Mouse (Mus musculus): ENCODE measurements around the gene D630023F18Rik.

DNA sequence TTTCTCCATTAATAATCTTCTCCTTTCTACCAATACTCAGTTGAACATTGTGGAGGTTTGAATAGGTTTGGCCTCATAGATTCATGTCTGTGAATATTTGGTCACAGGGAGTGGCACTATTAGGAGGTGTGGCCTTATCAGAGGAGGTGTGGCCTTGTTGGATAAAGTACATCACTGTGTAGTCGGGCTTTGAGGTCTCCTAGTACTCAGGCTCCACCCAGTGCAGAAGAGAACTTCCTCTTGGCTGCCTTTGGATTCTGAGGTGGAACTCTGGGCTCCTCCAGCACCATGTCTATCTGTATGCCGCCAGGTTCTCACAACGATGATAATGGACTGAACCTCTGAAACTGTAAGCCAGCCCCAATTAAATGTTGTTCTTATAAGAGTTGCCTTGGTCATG is 26.1 kb downstream of the D630023F18Rik start:
- TF ChIP-seq POLR2A (IDR thresholded peaks at IDR 0.05; ENCODE audit: insufficient read length, low read depth): no peak
- no peak for TF ChIP-seq MAX (IDR thresholded peaks at IDR 0.05; ENCODE audit: low read depth)
- TF ChIP-seq POLR2AphosphoS2 (IDR thresholded peaks at IDR 0.05; ENCODE audit: insufficient read length, low read depth): no peak
- TF ChIP-seq TCF12 (IDR thresholded peaks at IDR 0.05; ENCODE audit: insufficient read depth, poor library complexity, severe bottlenecking): no peak
- no peak for TF ChIP-seq TCF3 (IDR thresholded peaks at IDR 0.05; ENCODE audit: insufficient read length, low read depth)
- no peak for TF ChIP-seq USF1 (IDR thresholded peaks at IDR 0.05; ENCODE audit: low read depth)

Measured in myocyte (in vitro differentiated cells).